Mouse (Mus musculus) T-helper 2 cell (primary cell): Measurements from ENCODE around the gene Snrpc.

Experiments
- in situ Hi-C: fragments of 300-600 bp; cut with MboI, MseI; formaldehyde crosslinking; loops from one replicate; pipeline ENCODE4 v1.15.1; 2025; ENCODE audit warnings: high pct_unique_total_duplicates

Gene Snrpc

DNA sequence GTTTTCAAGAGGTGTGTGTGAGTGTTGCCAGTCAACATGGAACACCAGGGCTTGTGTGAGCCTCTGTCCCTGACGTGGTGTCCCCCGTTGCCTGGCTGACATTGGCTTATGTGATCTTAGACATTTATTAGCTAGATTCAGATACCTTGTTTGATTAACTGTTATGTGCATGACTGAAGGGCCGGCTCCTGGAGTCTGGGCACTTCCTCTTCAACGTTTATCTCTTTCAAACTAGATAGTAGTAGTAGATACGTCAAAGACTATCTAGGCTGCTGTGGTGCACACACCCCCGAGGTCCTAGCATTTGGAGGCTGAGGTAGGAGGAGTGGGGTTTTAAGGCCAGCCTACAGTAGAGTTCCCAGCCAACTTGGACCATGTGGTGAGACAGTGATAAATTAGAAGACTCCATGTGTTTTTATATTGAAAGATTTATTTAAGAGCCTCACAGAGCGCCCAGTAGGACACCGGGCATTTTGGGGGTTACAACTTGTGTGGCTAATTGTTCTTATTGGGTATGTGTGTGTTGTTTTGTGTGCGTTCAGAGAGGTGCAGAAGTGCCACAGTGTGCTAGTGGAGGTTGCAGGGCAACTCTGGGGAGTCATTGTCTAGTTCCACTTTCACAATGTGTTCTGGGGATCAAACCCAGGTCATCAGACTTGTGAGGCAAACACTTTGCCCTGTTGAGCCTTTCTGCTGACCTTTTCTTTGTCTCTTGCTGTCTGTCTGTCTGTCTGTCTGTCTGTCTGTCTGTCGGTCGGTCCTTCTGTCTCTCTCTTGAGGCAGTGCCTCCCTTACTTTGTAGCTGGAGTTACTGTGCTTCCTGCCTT is 19.9 kb downstream of the Snrpc start:
- in situ Hi-C loops, result no loop called here

DNA sequence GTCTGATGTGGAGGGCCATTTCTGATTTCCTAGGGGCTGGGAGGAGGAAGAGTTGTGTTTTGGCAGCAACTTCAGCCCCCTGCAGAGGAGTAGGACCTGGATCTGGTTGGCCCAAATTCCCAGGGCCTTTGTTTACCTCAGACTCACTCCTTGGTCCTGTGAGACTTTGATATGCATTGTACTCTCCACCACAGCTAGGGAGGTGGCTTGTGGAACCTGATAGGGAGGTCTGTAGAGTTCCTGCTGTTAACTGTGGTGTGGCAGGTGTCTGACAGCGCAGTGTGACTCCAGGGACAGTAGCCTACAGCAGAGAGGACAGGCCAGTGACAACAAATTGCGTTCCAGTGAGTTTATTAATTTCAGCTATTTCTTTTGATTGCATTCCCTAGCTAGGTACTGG is 21.2 kb downstream of the Snrpc start:
- in situ Hi-C loops, result no loop called here

DNA sequence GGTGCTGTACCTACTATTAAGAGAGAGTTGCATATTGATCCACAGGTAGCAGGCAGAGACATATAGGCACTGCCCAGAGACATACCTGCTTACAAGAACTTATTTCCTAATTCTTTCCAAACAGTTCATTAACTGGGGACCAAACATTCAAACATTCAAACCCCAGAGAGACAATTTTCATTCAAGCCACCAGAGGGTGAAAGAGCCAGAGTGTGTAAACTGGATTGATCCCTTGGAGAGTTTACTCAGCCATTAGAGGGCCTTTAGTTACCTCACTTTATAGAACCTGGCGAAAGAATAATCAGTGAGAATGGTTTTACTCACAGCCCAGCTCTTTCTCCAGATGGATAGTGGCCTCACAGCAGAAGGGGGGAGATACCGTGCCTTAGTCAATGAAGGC is 27.5 kb downstream of the Snrpc start:
- in situ Hi-C loops, result no loop called here

DNA sequence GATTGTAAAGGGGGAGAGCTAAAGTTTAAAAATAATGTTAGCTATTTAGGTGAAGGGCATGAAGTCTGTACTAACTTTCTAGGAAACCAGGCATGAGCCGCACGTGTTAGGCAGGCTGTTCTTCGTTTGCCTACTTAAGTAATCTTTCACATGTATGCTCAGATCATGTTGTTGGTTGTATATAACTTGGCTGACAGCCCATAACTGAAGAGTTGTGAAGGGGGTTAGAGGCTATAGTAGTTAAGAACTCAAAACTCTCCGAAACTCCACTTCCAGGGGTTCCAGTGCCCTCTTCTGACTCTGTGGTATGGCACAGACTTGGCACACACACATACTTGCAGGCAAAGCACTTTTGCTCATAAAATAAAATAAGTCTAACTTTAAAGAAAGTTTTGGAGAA is 28.8 kb downstream of the Snrpc start:
- in situ Hi-C loops, result no loop called here

DNA sequence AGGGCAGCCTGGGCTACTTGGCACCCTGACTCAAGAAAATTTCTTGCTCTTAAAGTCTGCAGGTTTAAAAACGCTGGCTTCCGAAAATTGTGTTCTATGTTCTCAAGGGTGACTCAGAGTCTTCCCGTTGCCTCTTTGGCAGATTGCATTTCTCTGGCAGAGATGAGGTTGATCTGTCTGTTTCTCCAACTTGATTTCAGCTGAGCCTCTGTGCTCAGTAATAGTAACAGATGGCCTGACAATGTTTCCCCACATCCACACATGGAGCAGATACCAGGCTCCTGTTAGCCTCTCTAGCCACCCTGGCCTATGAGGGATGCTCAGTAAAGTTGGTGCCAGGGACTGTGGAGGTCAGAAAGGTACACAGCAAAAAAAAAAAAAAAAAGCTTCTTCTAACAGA is 33.9 kb downstream of the Snrpc start:
- in situ Hi-C loops, result no loop called here

DNA sequence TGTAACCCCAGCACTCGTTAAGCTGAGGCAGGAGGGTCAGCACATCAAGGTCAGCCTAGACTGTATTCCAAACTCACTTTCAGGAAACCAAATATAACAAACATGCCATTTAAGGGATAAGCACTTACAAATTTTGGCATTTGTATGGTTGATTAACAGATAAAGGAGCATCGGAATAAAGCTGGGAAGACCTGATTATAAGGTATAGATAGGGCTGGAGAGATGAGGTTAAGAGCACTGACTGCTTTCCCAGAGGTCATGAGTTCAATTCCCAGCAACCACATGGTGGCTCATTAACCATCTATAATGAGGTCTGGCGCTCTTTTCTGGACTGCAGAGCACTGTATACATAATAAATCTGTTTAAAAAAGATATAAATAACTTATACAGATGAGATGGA is 35.6 kb downstream of the Snrpc start:
- in situ Hi-C loops, result no loop called here

DNA sequence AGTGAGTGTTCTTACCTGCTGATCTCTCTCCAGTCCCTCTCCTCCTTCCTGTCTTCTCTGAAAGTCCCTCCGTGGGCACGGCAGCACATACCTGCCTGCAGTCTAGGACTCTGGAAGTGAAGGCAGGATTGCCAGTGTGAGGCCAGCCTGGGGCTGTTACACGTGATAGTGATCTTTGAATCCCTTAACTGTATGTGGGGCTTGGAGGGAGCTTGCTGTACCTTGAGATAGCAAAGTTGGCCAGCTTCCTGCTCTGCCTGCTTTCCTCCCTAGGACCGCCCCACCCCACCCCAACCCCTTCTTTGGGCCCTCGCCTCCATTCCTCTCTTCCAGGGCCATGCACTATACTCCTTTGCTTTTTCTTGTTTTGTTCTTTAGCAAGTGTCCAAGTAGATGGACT is 36.6 kb downstream of the Snrpc start:
- in situ Hi-C loops, result no loop called here

DNA sequence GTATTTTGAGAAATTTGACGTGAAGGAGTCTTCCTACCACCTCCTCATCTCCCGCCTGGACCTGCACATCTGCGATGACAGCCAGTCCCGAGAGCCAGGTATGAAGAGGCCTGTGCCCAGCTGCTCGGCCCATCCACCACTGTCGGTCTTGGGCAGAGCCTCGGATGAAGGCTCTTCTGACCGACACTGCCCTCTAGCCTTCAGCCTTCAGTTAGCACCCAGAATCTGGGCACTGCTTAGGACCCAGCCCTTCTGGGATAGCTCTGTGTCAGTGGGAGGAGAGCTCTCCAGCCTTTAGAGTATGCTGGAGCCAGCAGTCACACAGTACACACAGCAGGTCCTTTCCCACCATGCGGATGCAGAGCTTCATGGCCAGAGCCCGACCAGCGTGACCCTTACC is 43.6 kb downstream of the Snrpc start:
- in situ Hi-C loops, result no loop called here

DNA sequence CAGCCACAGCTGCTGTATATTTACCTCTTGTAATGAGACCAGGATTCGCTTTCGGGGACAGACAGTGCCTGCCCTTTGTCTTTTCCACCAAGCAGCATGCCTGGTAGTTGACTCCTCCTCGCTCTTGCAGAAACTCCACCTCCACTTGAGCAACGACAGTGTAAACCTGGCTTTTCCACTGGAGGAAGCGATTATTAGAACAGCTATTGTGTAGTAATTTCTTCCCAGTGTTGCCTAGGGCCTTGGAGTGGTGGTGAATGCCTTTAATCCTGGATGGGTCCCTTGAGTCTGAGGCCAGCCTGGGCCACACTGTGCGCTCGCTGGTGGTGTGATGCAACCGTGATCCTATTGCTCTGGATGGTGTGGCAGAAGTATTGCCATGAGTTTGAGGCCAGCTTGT is 45.2 kb downstream of the Snrpc start:
- in situ Hi-C loops, result no loop called here

DNA sequence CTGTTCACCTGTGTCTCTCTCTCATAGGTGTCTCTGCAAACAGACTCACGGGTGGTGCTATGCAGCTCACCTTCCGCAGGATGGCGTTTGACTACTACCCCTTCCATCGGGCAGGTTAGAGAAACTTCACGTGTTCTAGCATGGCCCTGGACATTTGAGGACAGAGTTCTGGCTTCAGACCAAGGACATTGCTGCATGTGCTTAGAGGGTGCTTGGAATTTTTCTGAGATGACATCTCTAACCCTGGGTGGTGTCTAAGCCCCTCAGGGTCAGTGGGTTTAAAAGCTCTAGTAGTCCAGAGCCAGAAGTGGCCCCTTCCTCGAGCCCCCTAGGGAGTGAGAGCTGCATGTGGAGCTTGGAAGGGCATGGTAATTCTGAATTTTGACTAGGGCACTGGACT is 46.0 kb downstream of the Snrpc start:
- in situ Hi-C loops, result no loop called here

DNA sequence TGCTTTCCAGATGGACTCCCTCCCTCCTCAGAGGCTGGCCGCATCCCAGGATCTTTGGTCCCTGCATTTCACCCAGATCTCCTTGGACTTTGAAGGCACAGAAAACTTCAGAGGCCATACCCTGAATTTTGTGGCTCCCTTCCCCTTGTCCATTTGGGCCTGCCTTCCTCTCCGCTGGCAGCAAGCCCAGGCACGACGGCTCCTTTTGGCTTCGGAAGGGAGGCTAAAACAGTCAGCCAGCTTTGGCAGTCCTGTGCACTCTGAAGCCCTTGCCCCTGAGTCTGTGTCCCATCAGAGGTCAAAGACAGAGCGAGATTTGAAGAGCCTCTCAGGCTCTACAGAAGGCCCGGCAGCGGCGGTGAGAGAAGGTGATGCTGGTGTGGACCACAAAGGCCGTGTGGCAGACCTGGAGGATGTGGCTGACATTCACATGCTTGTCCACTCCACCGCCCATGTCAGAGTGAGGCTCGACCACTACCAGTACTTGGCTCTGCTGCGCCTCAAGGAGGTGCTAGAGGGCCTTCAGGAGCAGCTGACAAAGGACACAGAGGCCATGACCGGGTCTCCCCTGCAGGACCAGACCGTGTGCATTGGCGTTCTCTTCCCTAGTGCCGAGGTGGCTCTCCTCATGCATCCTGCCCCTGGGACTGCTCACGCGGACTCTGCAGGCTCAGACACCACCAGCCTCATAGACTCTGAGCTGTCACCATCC is 48.7 kb downstream of the Snrpc start:
- in situ Hi-C loops, result no loop called here
